Mouse (Mus musculus): ENCODE results near the gene Sgf29.
"Not testable (repeated sequence)": the region's sequence is repeated elsewhere in the genome, so short reads cannot be mapped to it uniquely, and the experiment has no call there.

Gene Sgf29

DNA sequence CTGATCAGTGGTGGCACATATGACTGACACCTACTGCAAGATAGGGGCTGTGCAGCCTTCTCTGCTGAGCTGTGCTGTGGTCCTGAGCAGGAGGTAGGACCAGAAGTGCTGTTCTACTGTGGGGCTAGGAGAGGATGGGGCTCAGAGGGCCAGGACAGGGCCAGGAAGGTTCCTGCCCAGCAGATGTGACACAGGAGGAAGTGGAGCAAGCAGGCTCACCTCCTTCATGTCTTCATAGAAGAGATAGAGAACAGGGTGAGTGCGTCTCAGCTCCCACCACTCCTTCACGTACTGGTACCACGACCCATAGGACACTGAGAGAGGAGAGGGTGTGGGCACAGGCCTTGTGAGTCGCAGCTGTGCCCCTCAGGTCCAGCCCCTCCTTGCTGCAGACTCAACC lies 39.0 kb downstream of the Sgf29 start:
- DNase-seq (ENCODE audit: low spot score in 2 of 2), result not testable (repeated sequence)

DNA sequence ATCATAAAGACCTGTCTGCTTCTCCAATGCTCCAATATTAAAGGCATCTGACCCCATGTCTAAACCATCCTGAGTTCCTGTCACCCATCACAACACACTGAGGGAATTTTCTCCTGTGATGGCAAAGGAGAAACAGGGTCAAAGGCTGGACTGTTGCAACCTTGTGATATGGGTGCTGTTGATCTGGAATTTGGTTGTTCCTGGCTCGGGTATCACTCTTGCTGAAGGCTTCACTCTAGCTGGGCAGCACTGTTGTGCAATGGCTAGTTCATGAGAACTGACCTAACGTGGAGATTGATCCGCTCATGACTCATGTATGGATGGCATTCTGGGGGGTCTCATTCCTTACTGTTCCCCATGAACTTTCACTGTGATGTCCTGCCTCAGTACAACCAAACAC lies 39.9 kb downstream of the Sgf29 start:
- DNase-seq (ENCODE audit: low spot score in 2 of 2), result no peak

DNA sequence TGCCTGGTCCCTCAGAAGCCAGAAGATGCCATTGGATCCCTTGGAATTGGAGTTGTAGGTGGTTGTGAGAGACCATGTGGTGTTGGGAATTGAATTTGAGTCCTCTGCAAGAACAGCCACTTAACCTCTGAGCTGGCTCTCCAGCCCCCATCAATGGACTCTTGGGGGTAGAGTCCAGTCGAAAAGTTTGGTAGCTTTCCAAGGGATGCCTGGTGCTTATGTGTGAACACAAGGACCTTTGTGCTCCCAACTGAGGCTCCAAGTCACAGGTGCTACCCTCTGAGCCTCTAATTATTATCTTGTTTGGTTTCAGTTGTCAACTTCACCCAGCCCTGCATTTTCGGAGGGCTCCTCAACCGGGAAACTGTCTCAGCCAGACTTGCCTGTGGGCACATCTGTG lies 41.6 kb downstream of the Sgf29 start:
- no peak for DNase-seq (ENCODE audit: low spot score in 2 of 2)

DNA sequence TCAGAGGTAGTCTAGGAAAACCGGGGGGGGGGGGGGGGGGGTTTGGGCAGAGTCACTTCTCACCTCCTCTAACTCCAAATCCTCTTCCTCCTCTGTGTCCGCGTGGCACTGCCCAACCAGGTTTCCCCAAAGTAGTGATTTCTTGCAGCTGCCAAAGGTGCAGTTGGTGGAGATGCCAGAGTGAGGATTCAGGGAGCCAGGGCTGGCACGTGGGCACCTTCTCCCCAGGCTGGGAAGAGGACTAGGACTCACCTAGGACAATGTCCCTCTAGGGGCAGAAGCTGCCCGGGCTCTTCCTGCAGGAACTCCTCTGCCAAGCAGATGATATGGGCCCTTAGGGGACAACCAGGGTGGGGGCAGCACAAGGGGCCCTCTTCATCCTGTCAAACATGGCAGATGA lies 42.6 kb downstream of the Sgf29 start:
- DNase-seq (ENCODE audit: low spot score in 2 of 2), result no peak

DNA sequence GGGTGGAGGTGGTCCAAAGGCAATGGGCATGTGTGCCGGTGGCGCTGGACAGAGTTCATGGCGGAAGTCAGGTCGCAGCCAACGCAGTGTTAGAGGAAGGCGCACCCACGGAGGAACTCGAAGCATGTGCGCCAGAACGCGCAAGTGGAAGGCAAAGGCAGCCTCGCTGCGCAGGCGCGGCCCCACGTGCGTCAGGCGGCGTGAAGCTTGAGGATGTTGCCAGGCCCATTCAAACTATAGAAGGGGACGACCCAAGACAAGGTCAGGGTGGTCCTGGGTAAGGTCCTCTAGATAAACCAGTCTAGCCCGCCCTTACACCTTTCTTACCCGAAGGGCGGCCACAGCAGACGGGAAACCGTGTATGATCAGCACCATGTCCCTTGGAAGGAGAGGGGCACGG lies 43.3 kb downstream of the Sgf29 start:
- no peak for DNase-seq (ENCODE audit: low spot score in 2 of 2)

DNA sequence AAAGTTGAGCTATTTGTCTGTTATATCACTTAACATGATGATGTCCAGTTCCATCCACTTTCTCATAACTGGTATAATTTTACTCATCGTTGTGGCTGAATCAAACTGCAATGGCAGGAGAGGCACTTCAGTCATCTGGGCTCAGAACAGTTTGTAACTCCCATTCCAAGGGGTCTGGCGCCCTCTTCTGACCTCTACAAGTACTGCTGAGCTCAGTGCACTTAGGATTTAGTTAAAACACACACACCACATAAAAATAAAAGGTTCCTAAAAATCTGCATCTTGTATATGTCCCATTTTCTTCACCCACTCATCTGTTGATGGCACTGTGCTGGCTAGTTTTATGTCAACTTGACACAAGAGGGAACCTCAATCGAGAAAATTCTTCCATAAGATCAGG lies 44.1 kb downstream of the Sgf29 start:
- peak; percentile 78 to 86 for DNase-seq (ENCODE audit: low spot score in 2 of 2)

DNA sequence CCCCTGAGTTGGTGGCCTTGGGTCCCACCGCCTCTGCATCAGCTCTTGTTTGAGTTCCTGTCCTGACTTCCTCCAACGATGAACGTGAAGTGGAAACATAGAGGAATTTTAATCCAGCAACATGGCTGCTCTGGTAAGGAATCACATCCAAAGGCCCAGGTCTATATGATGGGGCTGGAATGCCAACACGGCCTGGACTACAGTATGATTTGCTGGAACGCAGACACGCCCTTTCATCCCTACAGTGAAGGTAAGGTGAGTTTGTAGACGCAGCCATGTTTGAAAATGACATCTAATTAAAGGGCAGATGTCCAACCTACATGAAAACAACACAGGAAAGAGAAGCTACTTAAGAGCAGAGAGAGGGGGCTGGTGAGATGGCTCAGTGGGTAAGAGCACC lies 44.7 kb downstream of the Sgf29 start:
- no peak for DNase-seq (ENCODE audit: low spot score in 2 of 2)

DNA sequence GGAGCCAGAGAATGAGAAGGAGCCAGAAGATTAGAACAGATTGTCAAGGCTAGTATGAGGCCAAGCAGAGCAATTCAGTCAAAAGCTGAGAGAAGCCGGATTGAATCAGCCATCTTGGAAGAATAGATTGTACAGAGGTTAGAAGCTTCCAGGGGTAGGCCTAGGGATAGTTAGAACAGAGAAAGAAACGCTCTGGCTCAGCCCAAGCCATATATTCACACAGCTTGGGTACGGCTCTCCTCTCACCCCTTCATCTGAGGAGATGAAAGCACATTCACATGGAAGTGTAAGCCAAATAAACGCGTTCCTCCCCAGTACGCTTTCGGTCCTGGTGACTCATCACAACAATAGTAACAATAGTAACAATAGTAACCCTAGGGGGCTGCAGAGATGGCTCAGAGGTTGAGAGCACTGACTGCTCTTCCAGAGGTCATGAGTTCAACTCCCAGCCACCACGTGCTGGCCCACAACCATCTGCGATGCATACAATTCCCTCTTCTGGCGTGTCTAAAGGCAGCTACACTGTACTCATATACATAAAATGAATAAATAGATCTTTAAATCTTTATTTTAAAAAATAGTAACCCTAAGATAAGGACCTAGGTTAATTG lies 45.4 kb downstream of the Sgf29 start:
- DNase-seq (ENCODE audit: low spot score in 2 of 2), result no peak

DNA sequence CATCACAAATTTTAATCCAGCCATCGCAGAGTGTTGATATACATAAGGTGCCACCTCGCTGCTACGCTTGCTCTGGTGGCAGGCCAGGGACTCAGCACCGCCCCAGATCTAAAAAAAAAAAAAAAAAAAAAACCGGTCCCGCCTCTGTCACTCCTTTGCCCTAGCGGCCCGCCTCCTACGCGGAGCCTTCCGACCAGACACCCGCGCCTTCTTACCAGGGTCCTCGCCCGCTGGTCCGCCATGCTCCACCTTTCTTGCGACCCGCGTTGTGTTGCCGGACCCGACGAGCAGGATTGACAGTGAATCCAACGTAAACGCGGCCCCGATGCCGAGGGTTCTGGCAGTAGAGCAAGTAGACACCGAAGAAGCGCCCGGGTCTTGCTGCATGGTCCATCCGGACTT lies 46.1 kb downstream of the Sgf29 start, which contains the start of gene Bola2:
Gene Bola2, plus strand, starts transcription at position 192 of the 402 bp plus-strand sequence.
- DNase-seq (ENCODE audit: low spot score in 2 of 2), result peak; percentile 80 to 85

DNA sequence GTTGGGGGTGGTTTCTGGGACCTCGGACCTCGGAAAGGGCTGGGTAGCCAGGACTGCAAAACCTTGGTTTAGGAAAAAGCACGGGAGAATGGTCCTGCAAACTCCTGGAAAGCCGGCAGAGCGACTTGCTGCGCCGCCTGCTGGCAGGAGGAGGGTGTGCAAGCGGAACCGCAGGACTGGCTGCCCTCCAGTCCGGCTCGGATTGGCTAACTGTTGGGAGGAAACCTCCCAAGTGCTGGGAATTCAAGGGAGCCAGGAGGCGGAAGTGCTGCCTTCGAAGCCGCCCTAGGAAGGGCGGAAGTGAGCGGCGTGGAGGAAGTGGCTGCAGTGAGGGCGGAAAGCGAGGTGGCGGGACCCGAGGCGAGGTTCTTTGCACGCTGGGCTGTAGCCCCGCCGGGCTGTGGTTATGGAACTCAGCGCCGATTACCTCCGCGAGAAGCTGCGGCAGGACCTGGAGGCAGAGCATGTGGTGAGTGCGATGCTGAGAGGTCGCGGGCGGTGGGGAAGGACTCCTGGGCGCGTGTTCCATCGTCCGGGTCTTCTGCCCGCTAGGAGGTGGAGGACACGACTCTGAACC lies 46.6 kb downstream of the Sgf29 start, which contains the start of gene Slx1b:
Gene Slx1b, minus strand, starts transcription at position 154 of the 577 bp plus-strand sequence.
- DNase-seq (ENCODE audit: low spot score in 2 of 2), result peak; percentile 92 to 93

DNA sequence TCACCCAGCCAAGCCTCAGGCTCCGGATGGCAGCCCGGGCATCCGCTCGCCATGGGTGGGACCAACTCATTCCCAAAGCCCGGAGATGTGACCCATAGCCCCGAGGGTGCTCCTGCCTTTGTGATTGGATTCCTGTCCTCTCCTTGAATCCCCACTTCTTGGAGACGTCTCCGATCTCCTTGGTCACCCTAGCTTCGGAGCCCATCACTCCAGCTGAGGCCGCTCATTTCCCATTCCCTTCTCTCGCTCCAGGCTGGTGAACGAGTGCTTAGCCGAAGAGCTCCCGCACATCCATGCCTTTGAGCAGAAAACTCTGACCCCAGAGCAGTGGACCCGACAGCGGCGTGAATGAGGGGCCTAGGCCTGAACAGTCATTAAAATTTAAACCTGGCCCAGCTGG lies 47.2 kb downstream of the Sgf29 start:
- DNase-seq (ENCODE audit: low spot score in 2 of 2), result no peak

DNA sequence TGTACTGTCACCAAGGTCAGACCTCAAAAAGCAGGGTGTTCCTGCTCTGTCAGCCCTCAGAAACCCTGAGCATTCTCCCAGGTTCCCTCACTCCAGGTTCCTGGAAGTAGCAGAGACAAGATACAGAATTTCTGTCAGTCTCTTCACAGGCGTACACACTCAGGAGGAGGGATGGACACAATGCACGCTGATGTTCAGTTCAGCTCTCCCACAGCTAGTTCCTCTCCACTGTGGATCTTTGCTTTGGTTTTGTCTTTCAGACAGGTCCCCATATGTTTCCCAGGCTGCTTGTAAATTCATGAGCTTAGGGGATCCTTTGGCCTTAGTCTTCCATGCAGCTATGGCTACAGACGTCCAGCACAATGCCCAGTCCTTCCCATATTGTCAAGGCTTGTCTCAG lies 47.8 kb downstream of the Sgf29 start:
- no peak for DNase-seq (ENCODE audit: low spot score in 2 of 2)

DNA sequence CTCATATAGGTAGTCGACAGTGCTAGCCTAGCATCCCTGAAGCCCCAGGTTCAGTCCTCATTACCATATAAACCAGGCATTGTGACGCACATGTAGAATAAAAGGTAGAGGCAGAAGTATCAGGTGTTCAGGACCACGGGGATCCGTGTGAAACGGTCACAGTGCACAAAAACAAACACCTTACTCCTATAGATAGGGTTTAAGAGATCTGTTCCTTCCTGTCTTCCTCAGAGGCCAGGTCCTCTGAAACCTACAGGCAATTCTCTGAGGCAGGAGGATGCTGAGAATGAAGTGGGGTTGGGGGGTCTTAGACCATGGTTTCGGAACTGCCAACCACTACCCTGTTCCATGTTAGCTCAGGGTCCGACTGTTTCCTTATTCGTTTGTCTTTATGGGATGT lies 48.7 kb downstream of the Sgf29 start:
- DNase-seq (ENCODE audit: low spot score in 2 of 2), result no peak

DNA sequence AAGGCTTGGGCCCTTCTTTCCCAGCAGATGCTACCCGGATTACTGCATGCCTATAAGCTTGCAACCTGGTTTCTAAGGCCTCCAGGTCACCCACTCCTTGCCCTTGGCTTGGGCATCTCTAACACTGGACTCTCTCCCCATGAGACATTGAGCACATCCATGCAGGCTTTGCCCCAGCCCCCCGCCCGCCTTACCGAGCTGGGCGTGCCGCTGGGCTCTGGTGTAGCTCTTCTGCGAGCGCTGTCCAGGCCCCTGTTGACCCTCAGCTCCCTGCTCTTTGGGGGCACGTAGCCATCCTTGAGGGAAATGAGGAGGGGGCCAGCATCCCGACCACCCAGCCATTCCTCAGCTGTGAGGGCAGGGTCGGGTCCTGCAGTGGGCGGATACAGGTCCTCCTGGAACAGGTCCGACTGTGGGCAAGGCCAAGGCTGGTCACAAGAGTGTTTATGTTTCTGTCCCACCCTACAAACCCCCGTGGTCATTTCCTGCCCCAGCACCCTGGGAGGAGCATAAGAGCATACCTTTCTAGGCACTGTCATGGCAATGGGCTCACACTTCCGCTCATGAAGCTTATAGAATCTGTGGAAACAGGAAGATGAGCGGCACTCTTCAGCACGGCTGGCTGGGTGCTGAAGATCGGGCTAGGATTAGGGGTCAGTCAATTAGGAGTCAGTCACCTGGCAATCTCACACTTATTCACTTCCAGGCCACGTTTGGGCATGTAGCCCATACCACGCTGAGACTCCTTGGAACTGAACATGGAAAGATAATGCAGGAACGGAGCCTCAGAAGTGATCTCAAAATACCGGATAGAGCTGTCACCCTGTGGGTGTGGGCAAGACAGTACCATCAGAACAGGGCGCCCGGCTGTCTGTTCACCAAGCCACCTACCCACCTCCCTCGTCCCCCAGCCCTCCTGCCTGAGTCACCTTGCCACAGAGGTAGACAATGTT lies 51.2 kb downstream of the Sgf29 start:
- DNase-seq (ENCODE audit: low spot score in 2 of 2), result no peak

DNA sequence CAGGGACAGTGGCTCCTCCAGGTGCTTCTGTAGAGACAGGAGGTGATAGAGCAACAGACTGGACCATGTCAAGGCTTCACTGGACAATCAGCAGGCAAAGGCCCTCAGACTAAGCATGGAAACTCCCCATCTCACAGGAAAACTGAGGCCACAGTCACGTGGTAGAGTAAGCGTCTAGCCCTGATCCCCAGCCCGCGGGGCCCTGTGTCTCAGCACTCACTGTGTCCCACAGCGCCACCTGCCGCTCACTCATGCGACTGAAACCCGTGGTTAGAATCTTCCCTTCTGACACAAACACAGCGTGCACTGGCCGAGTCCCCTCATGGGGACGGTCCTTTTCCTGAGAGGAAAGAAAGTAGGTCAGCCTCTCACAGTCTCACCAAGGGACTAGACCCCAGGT lies 52.0 kb downstream of the Sgf29 start:
- peak; percentile 89 to 93 for DNase-seq (ENCODE audit: low spot score in 2 of 2)

DNA sequence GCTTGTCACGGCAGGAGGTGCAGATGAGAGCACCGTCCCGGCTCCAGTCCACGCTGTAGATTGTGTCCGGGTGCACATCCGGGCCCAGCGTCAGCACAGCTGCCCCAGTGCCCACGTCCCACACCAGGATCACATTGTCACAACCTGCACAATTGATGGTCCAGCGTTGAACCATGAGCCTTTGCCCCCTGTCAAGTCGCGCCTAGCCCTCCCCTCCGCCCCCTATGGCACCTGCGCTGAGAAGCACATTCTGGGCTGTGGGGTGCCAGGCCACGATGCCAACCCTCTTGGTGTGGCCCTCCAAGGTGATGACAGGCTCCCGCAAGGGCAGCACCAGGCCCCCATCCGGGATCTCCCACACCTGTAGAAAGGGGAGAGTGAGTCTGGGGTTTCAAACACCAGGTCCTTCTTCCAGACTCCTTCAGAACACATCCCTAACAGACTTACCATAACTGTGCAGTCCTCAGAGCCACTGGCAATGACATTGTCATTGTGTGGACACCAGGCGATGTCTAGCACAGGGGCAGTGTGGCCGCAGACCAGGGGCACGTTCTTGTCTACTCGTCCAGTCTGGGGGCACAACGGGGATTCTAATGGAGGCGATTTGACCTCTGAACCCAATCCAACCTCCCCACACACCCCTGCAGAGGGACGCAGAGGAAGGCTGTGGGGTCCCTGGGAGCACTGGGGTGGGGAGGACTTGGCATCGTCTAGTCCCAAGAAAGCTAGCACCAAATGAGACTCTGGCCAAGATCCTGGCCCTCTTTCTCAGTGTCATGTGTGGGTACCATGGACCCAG lies 52.6 kb downstream of the Sgf29 start:
- no peak for DNase-seq (ENCODE audit: low spot score in 2 of 2)

DNA sequence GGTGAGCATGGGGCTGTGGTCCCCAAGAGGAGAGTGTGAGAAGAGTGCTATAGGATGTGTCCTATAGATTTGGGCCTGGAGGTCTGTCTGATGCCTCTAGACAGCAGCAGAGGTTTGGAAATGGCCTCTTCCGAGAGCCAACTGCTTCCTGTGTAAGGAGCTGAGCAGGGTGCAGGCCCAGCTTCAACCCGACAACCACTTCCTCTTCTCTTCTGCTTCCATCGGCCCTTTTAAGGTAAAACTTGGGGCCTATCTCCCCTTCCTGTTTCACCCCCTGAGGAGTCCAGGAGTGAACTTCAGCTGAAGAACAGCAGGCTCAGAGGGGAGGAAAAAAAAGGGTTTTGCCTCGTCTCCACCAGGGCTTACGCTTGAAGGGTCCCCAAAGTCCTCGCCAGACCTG lies 53.2 kb downstream of the Sgf29 start:
- DNase-seq (ENCODE audit: low spot score in 2 of 2), result peak; percentile 88 to 90

DNA sequence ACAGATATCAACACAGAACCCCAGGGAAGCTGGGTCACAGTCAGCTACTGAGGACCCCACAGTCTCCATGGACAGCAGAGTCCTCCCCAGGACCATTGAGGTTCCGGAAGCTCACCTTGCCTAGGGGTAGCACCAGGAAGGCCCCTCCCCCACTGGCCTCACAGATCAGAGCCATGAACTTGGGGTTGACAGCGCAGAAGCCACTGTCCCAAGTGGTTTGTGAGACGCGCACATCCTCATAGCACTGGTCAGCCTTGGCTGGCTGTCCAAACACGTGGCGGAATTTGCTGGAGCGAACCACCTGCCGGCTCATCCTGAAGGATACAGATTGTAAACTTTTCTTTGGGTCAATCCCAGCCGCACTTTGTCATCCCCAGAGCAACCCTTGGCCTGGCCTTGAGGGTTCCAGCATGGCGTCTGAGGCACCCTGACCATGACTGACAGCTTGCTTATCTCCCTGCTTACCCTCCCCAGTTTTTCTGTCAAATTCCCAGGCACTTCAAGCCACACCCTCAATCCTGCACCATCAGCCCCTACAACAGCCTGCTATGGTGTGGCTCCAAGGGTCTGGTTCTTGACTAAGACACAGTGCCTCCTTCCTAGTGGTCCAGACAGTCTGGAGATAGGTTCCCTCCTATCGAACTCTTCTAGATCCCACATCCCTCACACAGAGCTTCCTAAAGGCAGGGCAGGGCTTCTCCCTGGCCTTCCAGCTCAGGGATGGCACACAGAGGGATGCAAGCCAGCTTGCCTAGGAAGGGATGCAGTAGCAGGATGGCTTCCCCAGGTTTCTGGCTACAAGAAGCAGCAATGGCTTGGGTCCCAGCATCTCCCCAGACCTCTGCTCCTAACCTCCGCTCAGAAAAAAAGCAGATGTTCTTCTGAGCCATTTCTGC lies 54.0 kb downstream of the Sgf29 start:
- peak; percentile 72 to 76 for DNase-seq (ENCODE audit: low spot score in 2 of 2)

DNA sequence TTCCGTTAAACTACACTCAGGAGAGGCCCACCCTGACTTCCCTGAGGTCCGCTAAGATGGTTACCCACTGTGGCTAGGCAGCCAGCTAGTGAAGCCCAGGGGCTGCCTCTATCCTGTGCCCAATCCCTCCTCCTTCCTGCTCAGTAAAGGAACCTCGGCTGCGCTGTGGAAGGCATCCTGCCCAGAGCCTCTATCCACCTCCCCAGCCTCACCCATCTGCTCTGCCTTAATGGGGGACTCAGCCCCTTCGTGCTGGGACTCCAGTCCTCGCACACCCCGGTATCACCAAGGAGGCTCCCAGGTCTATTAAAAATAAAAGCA lies 54.6 kb downstream of the Sgf29 start:
- peak; percentile 48 to 57 for DNase-seq (ENCODE audit: low spot score in 2 of 2)

DNA sequence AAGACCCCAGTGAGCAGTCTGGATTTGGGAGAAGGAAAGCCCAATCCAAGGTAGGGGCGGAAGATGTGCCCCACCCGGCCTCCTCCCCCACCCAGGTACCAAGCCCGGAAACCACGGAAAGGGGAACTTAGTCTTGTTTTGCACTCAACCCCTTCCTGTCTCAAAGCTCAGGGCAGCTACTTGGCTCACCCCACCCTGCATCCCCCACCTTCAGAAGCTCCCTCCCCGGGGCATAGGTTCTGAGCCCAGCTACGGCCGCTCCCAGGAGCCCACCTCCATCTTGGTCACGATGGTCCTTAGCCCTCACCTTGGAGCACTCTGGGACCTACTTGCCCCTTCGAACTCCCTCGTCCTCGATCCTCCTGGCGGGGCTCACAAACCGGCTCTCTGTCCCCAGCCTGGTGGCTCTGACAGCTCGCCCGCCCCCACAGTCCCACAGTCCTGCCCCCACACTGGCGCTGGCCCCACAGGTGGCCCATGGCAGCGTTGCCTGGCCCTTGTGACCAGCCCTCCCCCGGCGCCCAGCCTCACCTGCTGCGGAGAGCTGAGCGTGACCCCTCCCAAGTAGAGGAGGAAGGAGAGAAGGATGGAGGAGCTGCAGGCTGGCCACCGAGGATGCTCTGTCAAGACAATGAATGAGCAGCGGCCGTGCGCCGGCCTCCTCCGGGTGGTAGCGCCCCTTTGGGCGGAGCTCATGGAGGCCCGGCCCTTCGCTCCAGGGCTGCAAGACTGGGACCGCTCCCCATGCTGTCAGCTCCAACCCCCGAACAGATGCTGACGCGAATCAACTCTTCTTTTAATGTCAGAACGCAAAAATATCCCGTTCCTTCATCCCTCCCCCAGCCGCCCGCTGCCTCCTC lies 55.2 kb downstream of the Sgf29 start:
- peak; percentile 94 to 95 for DNase-seq (ENCODE audit: low spot score in 2 of 2)

All from spleen, postnatal 36 days (tissue).